Mouse (Mus musculus): ENCODE data around the gene Pdlim4. TPM values are rescaled to one million over a fixed set of nuclear protein-coding genes. Genes with fewer than 3 reads are reported as not detected.

Pdlim4 gene
- total and polyA plus RNA-seq, 3 experiments, result not detected

DNA sequence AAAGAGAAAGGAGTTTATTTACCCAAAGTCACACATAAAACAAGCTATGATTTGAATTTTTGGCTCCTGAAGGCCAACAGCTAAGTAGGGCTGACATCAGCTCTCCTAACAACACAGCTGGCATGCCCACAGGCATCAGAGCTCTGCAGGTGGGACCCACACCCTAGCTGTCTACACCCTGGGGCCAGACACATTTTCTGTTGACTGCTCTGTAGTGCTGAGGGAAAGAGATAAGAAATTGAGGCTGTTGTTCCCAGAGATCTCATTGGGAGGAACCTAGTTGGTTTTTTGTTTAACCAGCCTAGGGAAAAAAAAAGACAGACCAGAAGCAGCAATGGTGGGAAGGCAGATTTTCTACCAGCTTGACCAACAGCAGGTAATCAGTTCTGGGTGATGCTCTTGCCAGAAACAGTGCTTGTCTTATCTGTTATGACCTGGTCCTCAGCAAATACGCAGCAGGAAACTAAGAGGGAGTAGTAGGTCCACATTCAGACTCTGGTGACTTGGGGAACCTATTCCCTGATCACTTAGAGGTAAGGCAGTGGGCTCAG lies 42.2 kb downstream of the Pdlim4 start:
- no peak overlapping the region for H3K27ac ChIP-seq (ENCODE audit: insufficient read depth, low read depth)
- H3K4me2 ChIP-seq (ENCODE audit: insufficient read depth, low read depth, poor library complexity, severe bottlenecking), result no peak overlapping the region
- peaks cover 18% of the 10 kb centered on the region for H3K27me3 ChIP-seq (replicated peaks)
- H3K36me3 ChIP-seq (replicated peaks in 1 of 2; ENCODE audit: control insufficient read depth in 1 of 2, insufficient read depth in 1 of 2, low read length in 1 of 2), result no peaks in the 10 kb centered on the region
- no peak for TF ChIP-seq NRF1 (IDR thresholded peaks at IDR 0.05; ENCODE audit: low read depth, low read length)
- TF ChIP-seq ZNF384 (IDR thresholded peaks at IDR 0.05; ENCODE audit: low read depth, low read length), result no peak
- no peaks in the 10 kb centered on the region for H3K79me2 ChIP-seq (replicated peaks; ENCODE audit: control insufficient read depth, extremely low read depth, insufficient read depth, poor library complexity, severe bottlenecking)
- H3K9ac ChIP-seq (ENCODE audit: insufficient read depth, low read depth), result no peak overlapping the region
- in situ Hi-C loops (cut with MboI; ENCODE audit: low pct_ligation_motif_present, low pct_unique_long_range_greater_than_20kb, low sequenced_read_pairs), result no loop called here
- no peak for DNase-seq (ENCODE audit: extremely low read depth)
- H3K4me3 ChIP-seq (replicated peaks in 1 of 3; ENCODE audit: low read depth in 2 of 3, low read length in 2 of 3, poor library complexity in 1 of 3), result no peak overlapping the region
- H3K4me1 ChIP-seq (ENCODE audit: control insufficient read depth in 1 of 2, insufficient read depth in 2 of 2), result peaks cover 3 to 8% of the 10 kb centered on the region in 2 experiments; a peak in 2 of 4 replicates
- dilution Hi-C loops (cut with MboI; ENCODE audit: extremely low pct_ligation_motif_present, extremely low pct_unique_long_range_greater_than_20kb, low sequenced_read_pairs), result no loop called here
- H3K9me3 ChIP-seq (replicated peaks; ENCODE audit: low read length), result no peaks in the 10 kb centered on the region

DNA sequence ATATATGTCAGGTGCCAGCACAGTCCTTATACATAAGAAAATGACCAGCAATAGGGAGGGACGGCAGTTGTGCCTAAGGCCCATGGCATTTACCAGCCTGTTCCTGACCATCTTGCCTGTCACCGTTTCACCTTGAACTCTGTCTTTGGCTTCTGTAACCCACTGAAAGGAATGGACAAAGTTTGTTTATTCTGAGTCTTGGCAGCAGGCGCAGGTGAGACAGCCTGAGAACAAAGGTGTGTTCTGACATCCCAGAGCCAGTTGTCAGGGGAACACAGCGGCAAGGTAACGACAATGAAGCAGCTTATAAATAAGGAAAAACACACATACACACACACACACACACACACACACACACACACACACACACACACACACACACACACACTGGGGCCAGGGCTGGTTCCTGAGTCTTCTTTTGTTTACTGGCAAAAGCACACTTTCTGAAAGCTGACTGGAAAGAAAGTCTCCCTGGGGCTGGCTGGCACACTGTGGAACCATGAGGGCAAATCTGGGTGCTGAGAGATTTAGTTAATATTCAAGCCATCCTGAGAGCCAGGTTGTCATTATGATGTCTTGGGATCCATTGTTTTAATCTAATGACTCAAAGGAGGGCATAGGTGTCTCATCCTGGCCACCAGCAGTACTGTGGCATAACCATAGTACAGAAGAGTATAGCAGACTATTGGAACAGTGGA lies 47.3 kb downstream of the Pdlim4 start:
- TF ChIP-seq NELFE (IDR thresholded peaks at IDR 0.05; ENCODE audit: low read depth, low read length) (no peak), RAD21 (IDR thresholded peaks at IDR 0.05; ENCODE audit: low read depth, low read length) (no peak), ZMIZ1 (IDR thresholded peaks at IDR 0.05; ENCODE audit: low read depth, low read length) (no peak), ZC3H11A (IDR thresholded peaks at IDR 0.05; ENCODE audit: low read depth, low read length) (no peak), E2F4 (IDR thresholded peaks at IDR 0.05; ENCODE audit: insufficient replicate concordance, low read depth, low read length) (no peak), SMC3 (IDR thresholded peaks at IDR 0.05; ENCODE audit: low read depth, low read length) (no peak), ELF1 (IDR thresholded peaks at IDR 0.05; ENCODE audit: low read depth, low read length) (no peak), CHD1 (IDR thresholded peaks at IDR 0.05; ENCODE audit: low read depth, low read length) (no peak), MAX (IDR thresholded peaks at IDR 0.05; ENCODE audit: low read length) (no peak), MAZ (IDR thresholded peaks at IDR 0.05; ENCODE audit: low read depth, low read length) (no peak), UBTF (IDR thresholded peaks at IDR 0.05; ENCODE audit: low read depth, low read length) (no peak), CTCF (conservative IDR thresholded peaks at IDR 0.05 in 1 of 2, IDR thresholded peaks at IDR 0.05 in 1 of 2; ENCODE audit: low read depth in 2 of 2, low read length in 2 of 2) (no peak), BHLHE40 (IDR thresholded peaks at IDR 0.05; ENCODE audit: low read depth, low read length) (no peak), ZKSCAN1 (IDR thresholded peaks at IDR 0.05; ENCODE audit: borderline replicate concordance, low read depth, low read length) (no peak)
- DNase-seq (ENCODE audit: extremely low read depth), result no peak
- Histone ChIP-seq H3K9me3 (replicated peaks; ENCODE audit: low read length) (no peaks in the 10 kb centered on the region), H3K9ac (ENCODE audit: insufficient read depth, low read depth) (no peak overlapping the region), H3K4me2 (ENCODE audit: insufficient read depth, low read depth, poor library complexity, severe bottlenecking) (no peak overlapping the region), H3K4me3 (replicated peaks in 1 of 3; ENCODE audit: low read depth in 2 of 3, low read length in 2 of 3, poor library complexity in 1 of 3) (no peak overlapping the region), H3K36me3 (replicated peaks in 1 of 2; ENCODE audit: control insufficient read depth in 1 of 2, insufficient read depth in 1 of 2, low read length in 1 of 2) (no peaks in the 10 kb centered on the region), H3K79me2 (replicated peaks; ENCODE audit: control insufficient read depth, extremely low read depth, insufficient read depth, poor library complexity, severe bottlenecking) (no peaks in the 10 kb centered on the region), H3K27me3 (replicated peaks) (peaks cover 21% of the 10 kb centered on the region), H3K27ac (ENCODE audit: insufficient read depth, low read depth) (no peak overlapping the region), H3K4me1 (ENCODE audit: control insufficient read depth in 1 of 2, insufficient read depth in 2 of 2) (0 out of 4 replicates have a peak, but pooled peaks cover 0 to 8% of the 10 kb centered on the region in 2 experiments)
- dilution Hi-C loops (cut with MboI; ENCODE audit: extremely low pct_ligation_motif_present, extremely low pct_unique_long_range_greater_than_20kb, low sequenced_read_pairs), result no loop called here
- in situ Hi-C loops (cut with MboI; ENCODE audit: low pct_ligation_motif_present, low pct_unique_long_range_greater_than_20kb, low sequenced_read_pairs), result no loop called here

Measured in CH12.LX (cell line).